Mouse (Mus musculus): Measurements from ENCODE around the gene Prss30. TPM values are rescaled to one million over a fixed set of nuclear protein-coding genes. Genes with fewer than 3 reads are reported as not detected.
A peak's percentile ranks its signal among the peaks of the same experiment; 100 is the strongest.
"Not testable (repeated sequence)": the region's sequence is repeated elsewhere in the genome, so short reads cannot be mapped to it uniquely, and the experiment has no call there.

The Prss30 gene
- total RNA-seq, 4 experiments from 2014 or later, result 0.45 TPM; not detected in 3

DNA sequence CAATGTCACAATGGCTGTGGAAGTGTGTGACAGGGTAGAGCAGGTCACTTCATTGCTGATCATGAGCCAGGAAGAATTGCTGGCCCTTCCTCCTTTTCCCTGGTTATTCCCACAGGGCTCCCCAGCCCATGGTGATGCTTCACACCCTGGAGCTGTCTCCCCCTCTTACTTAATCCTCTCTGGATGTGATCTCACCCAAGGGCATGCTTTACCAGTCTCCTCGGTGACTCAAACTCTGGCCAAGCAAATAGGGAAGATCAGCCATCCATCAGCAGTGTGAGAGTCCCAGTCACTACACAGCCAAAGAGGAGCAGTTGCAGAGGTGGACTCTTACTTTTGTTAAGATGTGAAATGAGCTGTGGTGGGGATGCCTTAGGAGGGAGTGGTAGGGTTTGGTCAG is 4.6 kb upstream of the Prss30 start:
- no peak for DNase-seq (ENCODE audit: low spot score in 2 of 2)

DNA sequence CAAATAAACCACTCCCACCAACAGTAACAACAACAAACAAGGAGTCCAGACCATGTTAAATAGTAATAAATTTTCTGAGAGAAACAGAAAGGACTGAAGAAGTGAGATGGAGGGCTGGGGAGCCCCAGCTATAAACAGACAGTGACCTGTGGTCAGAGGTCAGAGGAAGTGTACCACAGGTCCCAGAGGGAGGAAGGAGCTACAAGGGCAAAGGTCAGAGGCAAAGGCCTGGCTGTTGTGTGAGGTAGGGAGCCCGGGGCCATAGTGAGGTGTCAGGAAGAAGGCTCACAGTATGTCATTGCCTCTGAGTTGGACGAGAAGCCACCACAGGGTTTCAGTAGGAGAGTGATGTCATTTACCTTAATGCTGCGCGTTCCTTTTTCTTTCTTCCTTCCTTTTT is 2.5 kb upstream of the Prss30 start:
- DNase-seq (ENCODE audit: low spot score in 2 of 2), result no peak

DNA sequence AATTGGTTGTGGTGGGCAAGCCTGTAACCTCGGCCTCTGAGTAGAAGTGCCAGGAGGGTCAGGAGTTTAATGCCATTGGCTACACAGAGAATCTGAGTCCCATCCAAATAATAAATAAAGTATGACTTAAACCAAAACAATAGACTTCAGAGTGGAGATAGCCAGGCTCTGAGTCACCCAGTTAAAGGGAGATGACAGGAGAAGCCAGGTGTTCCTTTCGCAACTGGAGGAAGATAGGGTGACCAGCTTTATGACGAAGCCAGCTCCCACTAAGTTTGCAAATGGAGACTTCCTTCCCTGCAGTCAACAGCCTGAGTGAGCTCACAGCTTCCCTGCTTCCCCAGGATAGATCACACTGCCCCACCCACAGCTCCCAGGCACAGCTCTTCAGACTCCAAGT is 895 bp downstream of the Prss30 start:
- no peak for DNase-seq (ENCODE audit: low spot score in 2 of 2)

DNA sequence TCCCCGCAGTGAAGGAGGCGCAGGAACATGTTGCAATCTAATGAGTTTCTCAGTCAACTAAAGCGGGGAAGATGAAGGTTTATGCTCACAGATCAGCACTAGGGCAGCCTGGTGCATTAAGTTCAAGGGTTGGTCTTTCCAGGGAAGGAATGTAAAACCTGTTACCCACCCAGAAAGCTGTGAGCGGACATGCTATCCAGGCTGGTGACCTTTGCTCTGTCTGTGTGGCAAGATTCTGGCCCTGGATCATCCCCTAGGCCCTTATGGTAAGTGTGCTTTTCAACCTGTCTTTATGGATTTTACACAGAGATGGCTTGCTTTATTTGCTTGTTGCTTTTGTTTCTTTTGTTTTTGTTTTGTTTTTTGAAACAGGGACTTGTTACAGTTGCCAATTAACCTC is 3.7 kb downstream of the Prss30 start:
- no peak for DNase-seq (ENCODE audit: low spot score in 2 of 2)

DNA sequence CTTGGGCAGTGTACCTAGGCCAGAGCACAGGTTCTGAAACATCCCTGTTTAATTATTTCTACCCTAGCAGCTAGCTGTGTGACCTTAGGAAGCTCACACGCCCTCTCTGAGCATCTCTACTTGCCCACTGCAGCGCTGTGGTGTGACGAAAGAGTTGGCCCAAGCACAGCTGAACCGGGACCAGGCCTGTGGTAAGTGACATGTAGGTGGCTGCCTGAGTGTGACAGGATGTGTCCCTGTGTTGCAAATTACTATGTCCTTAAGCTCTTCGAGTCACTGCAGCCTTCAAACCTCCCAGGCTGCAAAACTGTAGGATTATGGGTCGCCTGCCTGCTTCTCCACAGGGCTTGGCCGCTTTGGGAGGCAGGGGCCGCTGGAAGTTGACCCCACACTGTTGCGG is 9.1 kb downstream of the Prss30 start:
- no peak for DNase-seq (ENCODE audit: low spot score in 2 of 2)

DNA sequence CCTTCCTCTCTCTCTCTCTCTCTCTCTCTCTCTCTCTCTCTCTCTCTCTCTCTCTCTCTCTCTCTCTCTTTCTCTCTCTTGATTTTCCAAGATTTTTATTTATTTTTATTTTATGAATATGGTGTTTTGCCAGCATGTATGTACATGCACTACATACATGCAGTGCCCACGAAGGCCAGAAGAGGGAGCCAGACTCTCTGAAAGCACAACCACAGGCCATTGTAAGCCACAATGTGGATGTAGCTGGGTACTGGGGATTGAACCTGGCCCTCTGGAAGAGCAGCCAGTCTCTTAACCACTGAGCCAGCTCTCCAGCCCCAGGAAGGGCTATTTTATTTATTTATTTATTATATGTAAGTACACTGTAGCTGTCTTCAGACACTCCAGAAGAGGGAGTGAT is 11.1 kb downstream of the Prss30 start:
- DNase-seq (ENCODE audit: low spot score in 2 of 2), result peak; percentile 47 to 81

DNA sequence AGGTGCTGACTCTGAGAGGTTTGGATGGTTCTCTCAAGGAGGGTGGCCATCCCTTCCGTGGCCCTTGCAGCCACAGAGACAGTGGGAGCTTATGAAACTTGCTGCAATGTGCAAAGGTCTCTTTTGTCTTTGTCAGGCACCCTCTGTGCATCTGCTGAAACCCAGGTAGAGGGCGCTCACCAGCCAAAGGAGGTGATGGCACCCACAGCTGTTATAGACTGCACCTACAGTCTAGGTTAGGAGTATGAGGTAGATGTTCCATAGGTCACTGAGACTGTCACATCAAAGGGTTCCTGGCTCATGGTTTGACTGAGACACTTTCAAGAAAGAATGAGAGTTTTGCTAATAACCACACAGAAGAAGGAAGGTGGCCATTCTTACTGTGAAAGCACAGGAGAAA is 11.6 kb downstream of the Prss30 start:
- DNase-seq (ENCODE audit: low spot score in 2 of 2), result no peak

DNA sequence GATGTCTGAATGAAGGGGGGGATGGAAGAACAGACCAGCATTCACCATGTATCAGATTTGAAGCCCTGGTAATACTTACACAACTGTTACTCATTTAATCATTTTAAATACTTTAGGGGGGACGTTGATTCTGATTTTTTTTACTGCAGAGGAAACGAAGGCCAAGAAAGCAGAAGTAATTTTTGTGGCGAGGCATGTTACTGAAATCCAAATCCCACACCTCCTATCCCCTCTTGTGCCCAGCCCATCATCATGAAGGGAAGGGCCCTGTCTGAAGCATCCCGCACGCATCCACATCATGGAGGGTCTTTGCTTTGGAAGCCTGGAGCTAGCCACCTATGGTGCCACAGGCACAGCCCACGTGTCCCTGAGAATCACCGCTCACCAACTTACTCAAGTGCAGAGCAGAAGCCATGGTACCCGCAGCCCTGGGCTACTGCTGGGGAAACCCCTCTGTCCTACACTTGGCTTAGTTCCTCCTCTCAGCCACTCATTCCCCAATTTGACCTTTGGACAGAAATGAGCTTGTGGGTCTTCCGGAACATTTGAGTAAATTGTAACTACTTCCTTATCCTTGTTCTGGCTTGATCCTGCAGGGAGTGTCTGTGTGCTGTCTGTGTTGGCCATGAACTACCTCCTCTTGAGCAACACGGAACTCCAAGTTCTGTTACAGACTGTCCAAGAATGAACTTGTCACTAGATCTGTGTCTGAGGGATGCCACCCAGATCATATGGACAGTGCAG is 13.5 kb downstream of the Prss30 start:
- DNase-seq (ENCODE audit: low spot score in 2 of 2), result no peak

DNA sequence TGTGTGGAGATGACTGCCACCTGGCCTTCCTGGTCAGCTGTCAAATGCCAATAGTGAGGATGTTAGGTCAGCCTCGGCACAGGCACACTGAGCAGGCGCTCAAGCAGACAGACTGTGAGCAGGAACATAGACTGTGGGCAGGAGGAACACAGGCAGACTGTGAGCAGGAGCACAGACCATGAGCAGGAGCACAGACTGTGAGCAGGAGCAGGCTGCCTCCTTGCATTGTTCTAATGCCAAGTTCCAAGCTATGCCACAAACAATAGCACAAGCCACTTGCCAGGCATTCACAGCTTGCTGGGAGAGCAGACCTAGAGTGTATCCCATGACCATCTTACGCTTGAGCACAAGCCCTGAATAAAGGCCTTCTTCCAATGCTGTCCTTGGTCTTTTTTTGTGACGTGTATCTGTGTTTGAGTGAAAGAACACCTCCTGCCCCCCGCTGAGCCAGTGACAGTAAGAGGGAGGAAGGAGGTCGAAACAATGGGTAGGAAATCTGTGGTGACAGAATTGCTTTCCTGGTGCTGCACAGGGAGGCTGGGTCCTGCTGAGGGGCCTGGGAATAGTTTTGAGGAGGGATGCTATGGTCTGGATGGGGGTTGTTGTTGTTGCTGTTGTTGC is 14.5 kb downstream of the Prss30 start:
- DNase-seq (ENCODE audit: low spot score in 2 of 2), result peak; percentile 25 to 28

DNA sequence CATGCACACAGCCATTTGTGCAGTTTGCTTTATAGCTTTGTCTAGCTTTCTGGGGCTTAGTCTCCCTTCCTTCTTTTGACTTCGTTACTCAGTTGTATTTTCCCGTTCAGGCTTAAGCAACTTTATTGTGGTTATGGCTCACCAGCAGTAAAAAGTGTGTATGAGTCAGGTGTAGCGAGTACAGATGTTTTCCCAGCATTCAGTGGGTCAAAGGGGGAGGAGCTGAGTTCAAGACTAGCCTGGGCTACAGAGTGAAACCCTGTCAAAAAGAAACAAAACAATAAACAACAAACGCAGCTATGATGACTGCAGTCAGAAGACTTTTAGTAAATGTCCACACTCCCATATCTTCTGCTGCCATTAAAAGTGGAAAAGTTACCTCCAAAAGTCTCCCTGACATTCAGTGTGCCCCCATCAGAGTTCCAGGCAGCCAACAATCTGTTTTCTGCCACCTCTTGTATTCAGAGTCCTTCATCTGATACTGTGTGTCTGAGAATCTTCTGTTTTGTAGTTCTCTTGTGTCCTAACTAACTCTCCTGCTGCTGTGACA is 18.7 kb downstream of the Prss30 start:
- DNase-seq (ENCODE audit: low spot score in 2 of 2), result no peak

DNA sequence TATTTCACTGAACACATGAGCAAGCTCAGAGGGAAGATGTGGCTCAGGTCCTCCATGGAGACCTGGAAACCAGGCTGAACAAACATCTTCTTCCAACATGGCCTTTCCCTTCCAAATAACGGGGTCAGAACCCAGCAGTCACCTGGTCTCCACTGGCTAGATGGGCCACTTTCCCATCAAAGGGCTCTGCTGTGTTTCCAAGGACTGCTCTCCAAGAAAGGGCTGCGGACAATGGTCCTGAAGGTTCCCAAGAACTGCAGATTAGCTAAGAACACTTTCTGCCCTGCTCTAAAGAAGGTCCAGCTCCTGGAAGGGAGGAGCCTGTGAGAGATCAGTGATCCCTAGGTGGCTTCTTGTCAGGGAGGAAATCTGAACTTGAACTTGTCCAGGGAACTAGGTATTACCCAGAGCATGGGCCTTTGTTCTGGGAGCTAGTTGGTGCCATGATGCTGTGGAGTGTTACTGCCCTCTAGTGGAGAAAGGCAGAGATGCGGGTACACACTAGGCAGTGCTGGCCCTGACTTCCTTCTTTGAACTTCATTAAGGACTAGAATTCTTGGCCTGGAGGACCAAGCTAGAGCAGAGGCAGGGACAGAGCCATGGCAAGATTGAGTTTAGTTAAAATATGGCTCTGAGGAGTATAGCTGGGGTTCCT is 20.2 kb downstream of the Prss30 start:
- DNase-seq (ENCODE audit: low spot score in 2 of 2), result peak; percentile 67 to 89

DNA sequence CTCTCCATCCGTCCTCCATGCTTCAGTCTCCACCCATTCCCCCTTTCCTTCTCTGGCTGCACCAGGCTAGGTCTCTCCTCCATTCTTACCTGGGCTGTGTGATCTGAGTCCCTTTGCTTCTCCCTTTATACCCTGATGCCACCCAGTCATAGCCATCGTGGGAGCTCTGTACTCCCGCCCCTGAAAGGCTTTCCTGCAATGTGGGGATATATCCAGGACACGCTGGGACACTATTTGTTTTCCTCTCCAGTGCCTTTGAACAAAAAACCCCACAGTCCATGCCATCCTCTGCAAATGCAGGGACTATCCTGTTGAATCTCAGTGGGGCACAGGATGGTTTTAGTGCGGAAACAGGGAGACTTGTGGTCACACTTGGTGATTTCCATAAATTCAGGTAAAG is 25.2 kb downstream of the Prss30 start, which contains the start of gene Sbpl:
Gene Sbpl, minus strand, starts transcription at position 101 of the 400 bp plus-strand sequence.
- no peak for DNase-seq (ENCODE audit: low spot score in 2 of 2)

DNA sequence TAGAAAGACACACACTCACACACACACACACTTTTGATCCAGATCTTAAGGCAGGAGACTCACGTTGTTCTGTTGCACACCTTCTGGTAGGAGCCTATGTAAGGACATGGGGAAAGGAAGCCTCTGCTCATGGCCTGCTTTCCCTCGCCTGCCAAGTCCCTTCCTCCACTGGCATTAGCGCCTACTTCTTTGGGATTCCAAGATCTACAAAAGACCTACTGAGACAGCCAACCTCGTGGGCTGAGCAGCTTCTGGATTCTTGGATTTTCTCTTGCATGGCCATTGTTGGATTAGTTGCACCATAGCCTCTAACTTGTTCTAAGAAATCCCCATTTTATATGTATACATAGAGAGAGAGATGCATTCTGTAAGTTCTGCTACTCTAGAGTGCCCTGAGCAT is 29.5 kb downstream of the Prss30 start:
- not testable (repeated sequence) for DNase-seq (ENCODE audit: low spot score in 2 of 2)

DNA sequence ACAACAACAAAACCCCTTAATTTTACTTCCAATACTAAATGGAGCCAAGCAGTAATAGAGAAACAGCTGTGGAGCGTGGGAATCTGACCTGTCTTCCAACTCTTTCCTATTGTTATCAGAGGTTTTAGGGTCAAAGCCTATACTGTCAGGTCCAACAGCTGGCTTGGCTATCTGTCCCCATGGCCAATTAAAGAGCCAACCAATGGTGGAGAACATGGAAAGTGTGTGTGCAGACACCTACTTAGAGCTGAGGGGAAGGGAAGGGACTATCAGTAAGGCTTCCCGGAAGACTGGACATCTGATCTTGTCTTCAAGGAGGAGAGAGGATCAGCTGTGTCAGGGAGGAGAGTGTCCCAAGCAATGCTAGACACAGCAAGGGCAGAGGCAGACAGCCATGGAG is 31.3 kb downstream of the Prss30 start:
- DNase-seq (ENCODE audit: low spot score in 2 of 2), result no peak

DNA sequence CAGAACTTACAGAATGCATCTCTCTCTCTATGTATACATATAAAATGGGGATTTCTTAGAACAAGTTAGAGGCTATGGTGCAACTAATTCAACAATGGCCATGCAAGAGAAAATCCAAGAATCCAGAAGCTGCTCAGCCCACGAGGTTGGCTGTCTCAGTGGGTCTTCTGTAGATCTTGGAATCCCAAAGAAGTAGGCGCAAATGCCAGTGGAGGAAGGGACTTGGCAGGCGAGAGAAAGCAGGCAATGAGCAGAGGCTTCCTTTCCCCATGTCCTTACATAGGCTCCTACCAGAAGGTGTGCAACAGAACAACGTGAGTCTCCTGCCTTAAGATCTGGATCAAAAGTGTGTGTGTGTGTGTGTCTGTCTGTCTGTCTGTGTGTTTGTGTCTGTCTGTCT is 32.9 kb downstream of the Prss30 start:
- DNase-seq (ENCODE audit: low spot score in 2 of 2), result not testable (repeated sequence)

DNA sequence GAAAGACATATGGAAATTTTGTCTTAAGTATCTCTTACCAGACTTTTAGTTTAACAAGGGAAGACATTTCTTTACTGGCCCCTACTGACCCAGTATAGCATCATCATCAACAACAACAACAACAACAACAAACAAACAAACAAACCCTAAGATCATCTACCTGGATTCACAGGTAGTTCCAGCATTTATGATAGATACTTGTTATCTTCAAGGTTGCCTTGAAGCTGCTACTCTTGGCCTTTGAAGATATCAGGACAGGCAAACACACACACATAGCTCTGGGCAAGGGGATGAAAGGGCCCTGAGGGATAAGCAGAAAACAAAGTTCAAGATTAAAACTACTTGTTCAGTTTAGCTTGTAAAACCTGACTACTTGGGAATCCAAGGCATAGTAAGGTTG is 39.0 kb downstream of the Prss30 start, which contains the start of gene Sbp:
Gene Sbp, plus strand, starts transcription at position 301 of the 400 bp plus-strand sequence.
- no peak for DNase-seq (ENCODE audit: low spot score in 2 of 2)

DNA sequence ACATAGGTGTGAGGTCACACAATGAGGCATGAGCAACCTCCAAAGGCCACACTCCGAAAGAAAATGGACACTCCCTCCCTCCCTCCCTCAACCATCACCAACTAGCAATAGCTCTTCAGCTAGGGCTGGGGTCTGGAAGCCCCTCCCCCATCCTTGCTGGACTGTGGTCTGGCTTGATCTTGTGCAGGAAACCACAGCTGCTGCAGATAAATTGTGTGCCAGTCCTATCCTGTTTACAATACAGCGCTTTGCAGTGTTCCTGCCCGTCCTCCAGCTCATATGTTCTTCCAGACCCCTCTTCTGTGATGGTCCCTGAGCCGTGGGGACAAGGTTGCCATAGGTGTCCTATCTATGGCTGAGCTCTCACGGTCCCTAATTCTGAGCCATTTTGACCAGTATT is 49.2 kb downstream of the Prss30 start:
- no peak for DNase-seq (ENCODE audit: low spot score in 2 of 2)

DNA sequence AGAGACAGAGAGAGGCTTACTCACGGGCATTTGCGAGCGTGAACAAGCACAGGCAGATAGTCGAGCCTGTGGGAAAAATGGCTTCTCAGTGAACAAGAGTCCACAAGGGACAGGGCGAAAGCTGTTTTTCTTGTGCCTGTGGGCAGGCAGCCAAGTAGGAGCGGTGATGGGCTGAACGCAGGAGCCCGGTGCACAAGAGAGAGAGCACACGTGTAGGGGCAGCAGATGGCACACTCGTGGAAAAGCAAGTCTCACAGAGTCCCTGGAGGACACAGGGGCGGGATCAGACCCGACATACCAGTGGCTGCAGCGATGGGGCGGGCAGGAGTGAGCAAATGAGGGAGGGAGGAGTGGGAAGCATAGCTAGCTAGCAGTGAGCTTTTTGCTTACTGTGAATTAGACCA is 55.3 kb downstream of the Prss30 start:
- DNase-seq (ENCODE audit: low spot score in 2 of 2), result peak; percentile 41 to 47

DNA sequence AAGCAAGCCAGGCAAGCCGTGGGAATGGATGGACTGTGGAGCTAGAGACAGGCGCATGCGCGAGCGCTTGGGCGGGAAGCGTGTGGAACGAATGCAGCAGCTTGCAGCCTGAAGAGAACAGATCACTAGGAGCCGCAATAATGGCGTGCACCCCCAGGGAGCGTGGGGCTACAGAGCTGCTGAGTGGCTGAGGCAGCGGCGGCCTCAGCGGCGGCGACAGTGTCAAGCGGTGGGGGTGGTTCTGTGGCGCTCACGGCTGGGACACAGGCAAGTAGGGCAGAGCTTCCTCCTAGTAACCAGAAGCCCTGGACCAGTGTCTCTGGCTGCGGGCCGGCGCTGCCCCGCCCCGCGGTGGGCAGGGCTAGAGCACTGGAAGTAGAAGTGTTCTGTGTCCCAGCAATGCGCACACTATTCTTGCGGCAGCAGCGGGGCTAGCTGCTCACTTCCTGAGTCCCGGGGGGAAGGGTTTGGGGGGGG is 55.8 kb downstream of the Prss30 start:
- peak; percentile 86 to 88 for DNase-seq (ENCODE audit: low spot score in 2 of 2)

Measured in layer of hippocampus, adult 8-10 months (tissue).